Mouse (Mus musculus) neural tube, embryonic 10.5 days (tissue): ENCODE measurements at regions not wholly inside any gene's neighbourhood (a gene's known extent, or its start where the extent isn't known, plus 50 kb on each side); places are given as distances from the start of the nearest gene placed in this dataset.

ENCODE experiments used
- DNase-seq: peaks from one replicate; pipeline ENCODE4 v3.0.0-alpha.2; 2017; ENCODE audit warnings: low spot score; ENCODE audit errors: extremely low spot score

- DNase-seq: no peak
These were observed 66.4 kb upstream of the Bmp2k start for GRCm38 (mm10) chr5:96931091-96931490.

DNA sequence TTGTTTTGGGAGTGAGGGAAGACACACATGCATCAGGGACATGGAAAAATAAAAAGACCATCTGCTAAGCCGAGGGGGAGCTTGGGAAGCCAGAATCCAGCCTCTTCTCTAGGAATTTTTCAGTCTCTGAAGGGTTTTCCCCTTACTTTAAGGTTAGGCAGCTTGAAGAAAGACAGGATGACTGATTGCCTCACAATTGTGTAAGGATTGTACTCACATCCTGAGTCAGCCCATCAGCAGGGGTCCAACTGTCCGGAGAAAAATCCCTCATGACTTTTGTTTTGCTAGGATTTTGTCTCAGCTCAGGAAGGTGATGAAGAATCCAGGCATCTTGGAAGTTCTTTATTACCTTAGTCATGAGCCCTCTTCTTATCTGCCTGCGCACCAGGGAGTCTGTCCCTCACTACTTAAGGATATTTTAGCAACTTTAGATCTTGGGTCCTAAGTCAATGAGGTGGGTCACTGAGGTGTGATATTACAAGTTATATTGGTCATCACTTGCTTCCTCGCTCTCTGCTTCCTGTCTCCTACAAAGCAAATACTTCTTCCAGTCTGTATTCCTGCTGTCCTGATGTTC is 65.8 kb upstream of the Bmp2k start:
- DNase-seq: no peak

GRCm38 (mm10) chr5:96936239-96936638 is 61.2 kb upstream of the Bmp2k start:
- no peak for DNase-seq

GRCm38 (mm10) chr5:96938718-96939117 is 58.8 kb upstream of the Bmp2k start:
- DNase-seq: no peak

DNA sequence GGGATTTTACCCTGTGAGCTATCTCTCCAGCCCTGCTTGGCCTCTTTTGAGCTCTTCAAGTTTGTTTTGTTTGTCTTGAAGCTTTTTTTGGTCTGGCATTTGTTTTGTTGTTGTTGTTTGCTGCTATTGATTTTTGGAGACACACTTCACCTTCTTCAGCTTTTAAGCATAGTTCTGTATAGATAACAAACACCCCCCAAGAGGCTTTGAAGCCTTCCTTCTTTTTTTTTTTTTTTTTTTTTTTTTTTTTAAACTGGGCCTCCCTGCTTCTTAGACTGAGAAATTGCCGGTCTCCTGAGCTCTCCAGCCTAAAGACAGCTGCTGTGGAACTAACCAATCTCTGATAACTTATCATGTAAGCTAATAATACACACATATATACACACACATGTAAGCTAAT is 58.2 kb upstream of the Bmp2k start:
- no peak for DNase-seq

DNA sequence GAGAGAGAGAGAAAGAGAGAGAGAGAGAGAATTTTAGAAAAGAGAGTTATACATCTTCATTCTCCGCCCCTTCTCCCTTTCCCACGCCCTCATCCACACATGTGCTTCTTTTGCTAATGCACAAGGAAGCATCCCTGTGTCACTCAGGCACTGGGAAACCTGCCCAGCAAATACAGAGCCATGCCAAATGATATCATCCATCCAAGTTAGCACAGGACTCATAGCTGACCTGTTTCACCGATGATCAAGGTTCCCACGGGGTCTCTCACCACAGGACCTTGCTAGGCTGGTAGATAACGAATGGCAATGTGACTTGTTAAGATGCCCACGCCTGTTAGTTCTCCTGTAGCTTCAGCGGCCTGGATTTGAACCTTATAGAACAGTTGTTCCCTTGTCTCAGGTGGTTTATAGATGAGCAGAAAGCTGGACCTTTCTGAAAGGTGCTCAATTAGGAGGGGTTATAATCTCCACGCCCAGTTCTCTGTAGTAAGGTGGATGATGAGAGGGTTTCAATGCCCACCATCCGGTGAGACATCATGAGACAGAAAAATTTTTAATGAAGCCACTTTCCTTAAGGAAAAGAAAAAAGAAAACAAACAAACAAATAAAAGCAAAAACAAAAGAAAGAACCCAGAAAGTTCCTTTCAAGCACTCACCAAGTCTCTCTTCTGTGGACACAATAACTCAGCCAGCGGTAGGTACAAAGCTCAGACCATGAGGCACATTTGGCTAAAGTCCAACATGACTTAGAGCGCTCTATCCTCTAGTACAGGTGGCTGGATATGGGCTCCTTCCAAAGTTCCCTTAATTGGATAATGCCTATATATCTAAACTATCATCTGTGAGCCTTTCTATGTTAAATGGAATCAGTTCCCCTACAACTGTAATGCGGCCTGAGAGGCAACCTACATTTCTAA is 57.1 kb upstream of the Bmp2k start:
- DNase-seq: no peak

DNA sequence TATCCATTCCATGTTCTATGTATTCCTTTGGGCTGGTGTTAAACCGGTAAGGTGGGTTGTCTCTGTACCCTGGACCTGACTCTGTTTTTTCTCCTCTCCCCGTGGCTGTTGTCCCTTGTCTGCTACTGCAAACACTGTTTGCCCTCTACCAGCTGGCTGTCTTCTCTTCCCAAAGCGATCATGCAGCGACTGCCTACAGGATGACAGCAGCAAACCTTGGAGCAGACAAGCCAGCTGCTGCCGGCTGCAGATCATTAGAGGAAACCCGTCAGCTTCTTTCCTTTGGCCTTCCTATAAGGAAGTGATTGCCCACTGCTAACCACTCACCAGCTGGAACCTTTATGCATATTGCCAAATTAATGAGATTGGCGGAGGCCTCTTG is 56.4 kb upstream of the Bmp2k start:
- DNase-seq: no peak

DNA sequence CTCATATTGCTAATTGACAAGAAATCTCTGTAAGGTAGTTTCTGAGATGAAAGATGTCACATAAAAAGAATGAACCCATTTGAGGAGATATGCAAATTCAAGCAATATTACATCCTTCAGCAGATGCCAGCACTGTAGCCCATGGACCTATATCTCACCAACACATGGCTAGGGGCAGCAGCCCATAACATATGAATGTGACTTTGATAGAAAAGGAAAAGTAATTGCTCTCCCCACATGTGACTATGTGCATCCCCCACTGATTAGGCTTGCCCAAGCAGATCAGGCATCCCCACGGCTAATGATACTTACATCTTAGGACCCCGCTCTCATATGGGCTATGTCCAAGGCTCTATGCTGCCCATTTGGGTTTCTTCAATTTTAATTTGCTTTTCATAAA is 56.0 kb upstream of the Bmp2k start:
- DNase-seq: no peak
